In the genomic region with DNA sequence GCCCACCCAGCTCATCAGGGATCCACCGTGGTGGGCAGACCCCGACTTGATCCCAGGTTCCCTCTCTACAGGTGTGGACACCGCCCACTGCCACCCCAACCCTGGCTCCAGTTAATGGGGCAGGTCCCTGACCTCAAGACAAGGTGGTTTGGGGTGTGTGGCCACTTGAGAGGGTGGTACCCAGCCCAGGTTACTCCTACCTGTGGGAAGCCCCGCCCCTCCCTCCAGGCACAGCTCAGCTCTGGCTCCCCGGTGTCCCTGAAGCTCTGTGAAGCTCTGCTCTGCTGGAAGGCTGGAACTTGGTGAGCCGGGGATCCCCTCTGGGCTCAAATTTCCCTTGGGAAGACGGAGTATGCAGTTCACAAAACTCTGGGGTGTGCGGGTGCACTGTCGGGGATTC, we compare ENCODE assay signal across 25 mouse cellular contexts. TPM values are rescaled to one million over a fixed set of nuclear protein-coding genes. Genes with fewer than 3 reads are reported as not detected.
A peak's percentile ranks its signal among the peaks of the same experiment; 100 is the strongest.
DNase-seq lines count a peak whose midpoint lies in the region; ATAC-seq and TF ChIP-seq lines count a peak whose summit lies in the region.
"Had no signal": no experiment of that assay in that cellular context is flagged by ENCODE, and none has a peak within 500 bp of the region (broad histone marks: within the 10 kb centered on the region; RNA-seq: fewer than 3 reads in every experiment).

Gene Tmprss9 (plus strand): TSS at position 268 of the 400 bp plus-strand sequence.

- peak; percentile 20 for DNase-seq in kidney, adult 11 months
- peak; percentile 35 for DNase-seq in kidney, postnatal 14 days
- no peak for DNase-seq in frontal cortex, postnatal 36 days (ENCODE audit: low spot score in 2 of 2)
- no peak for DNase-seq in layer of hippocampus, adult 2 months (ENCODE audit: low spot score in 2 of 2)
- DNase-seq: adrenal gland, adult 2 months; B cell, adult 2 months; cerebellum, adult 8-10 months; gastrocnemius, postnatal 36 days; heart, postnatal 14 days; lung, adult 18-20 months; lung, postnatal 36 days; right cerebral cortex, adult 18-20 months; thymus, postnatal 36 days had no signal

- no peak within 1 kb of the TSS; the same call in 1 of the 2 replicates for H3K9ac ChIP-seq in kidney, embryonic 14.5 days (ENCODE audit: low read depth, low read length)
- H3K9ac ChIP-seq in forebrain, embryonic 12.5 days = no peak within 1 kb of the TSS
- H3K9ac ChIP-seq: forebrain, embryonic 15.5 days; limb, embryonic 13.5 days; midbrain, embryonic 12.5 days; neural tube, embryonic 12.5 days had no signal

- WGBS in kidney, embryonic 14.5 days = 30% methylated on average over 9 of the region's 9 CpGs
- WGBS in forebrain, embryonic 12.5 days = 31% methylated on average over 9 of the region's 9 CpGs

- peaks cover 18% of the 10 kb centered on the region for H3K36me3 ChIP-seq in kidney, embryonic 14.5 days (ENCODE audit: control insufficient read depth, insufficient read depth, low read length)
- H3K36me3 ChIP-seq in forebrain, embryonic 12.5 days (replicated peaks) = peaks cover 14% of the 10 kb centered on the region

- H3K4me3 ChIP-seq in kidney, embryonic 14.5 days (ENCODE audit: low read length) = no peak within 1 kb of the TSS
- H3K4me3 ChIP-seq in layer of hippocampus, adult 2 months = no peak within 1 kb of the TSS
- H3K4me3 ChIP-seq in forebrain, embryonic 12.5 days (replicated peaks) = no peak within 1 kb of the TSS
- H3K4me3 ChIP-seq: embryonic facial prominence, embryonic 10.5 days; forebrain, embryonic 15.5 days; limb, embryonic 13.5 days; midbrain, embryonic 12.5 days; neural tube, embryonic 12.5 days had no signal

- H3K4me1 ChIP-seq in kidney, embryonic 14.5 days (ENCODE audit: control insufficient read depth, insufficient read depth, low read length) = no peaks in the 10 kb centered on the region
- H3K4me1 ChIP-seq in forebrain, embryonic 12.5 days = peaks cover 8% of the 10 kb centered on the region; the same call in 1 of the 2 replicates
- H3K4me1 ChIP-seq: forebrain, embryonic 15.5 days; limb, embryonic 13.5 days; neural tube, embryonic 12.5 days had no signal

- no peak within 1 kb of the TSS for H3K4me2 ChIP-seq in kidney, embryonic 14.5 days (replicated peaks; ENCODE audit: low read depth, low read length)
- H3K4me2 ChIP-seq in forebrain, embryonic 12.5 days = no peak within 1 kb of the TSS
- H3K4me2 ChIP-seq: forebrain, embryonic 15.5 days; heart, embryonic 11.5 days; limb, embryonic 13.5 days; midbrain, embryonic 12.5 days; neural tube, embryonic 12.5 days had no signal

- H3K9me3 ChIP-seq in kidney, embryonic 14.5 days (ENCODE audit: control insufficient read depth, low read length) = no peaks in the 10 kb centered on the region
- no peaks in the 10 kb centered on the region for H3K9me3 ChIP-seq in forebrain, embryonic 12.5 days
- H3K9me3 ChIP-seq: embryonic facial prominence, embryonic 10.5 days; forebrain, embryonic 15.5 days; limb, embryonic 13.5 days; midbrain, embryonic 12.5 days; neural tube, embryonic 12.5 days had no signal

- H3K27ac ChIP-seq in kidney, embryonic 14.5 days (ENCODE audit: low read depth, low read length) = no peak within 1 kb of the TSS
- H3K27ac ChIP-seq in layer of hippocampus, adult 2 months = no peak within 1 kb of the TSS
- H3K27ac ChIP-seq in forebrain, embryonic 12.5 days = no peak within 1 kb of the TSS
- H3K27ac ChIP-seq: embryonic facial prominence, embryonic 10.5 days; forebrain, embryonic 15.5 days; kidney, postnatal 0 days; limb, embryonic 13.5 days; midbrain, embryonic 12.5 days; neural tube, embryonic 12.5 days had no signal

- H3K27me3 ChIP-seq in kidney, embryonic 14.5 days (ENCODE audit: control insufficient read depth, insufficient read depth, low read length) = peaks cover 5% of the 10 kb centered on the region; the same call in 1 of the 2 replicates
- peaks cover 13% of the 10 kb centered on the region; the same call in 1 of the 2 replicates for H3K27me3 ChIP-seq in forebrain, embryonic 12.5 days
- H3K27me3 ChIP-seq: forebrain, embryonic 15.5 days; neural tube, embryonic 12.5 days had no signal

- ATAC-seq in kidney, embryonic 14.5 days (ENCODE audit: low FRiP score, low TSS enrichment) = no peak
- ATAC-seq in erythroblast, adult 5-6 weeks (replicated peaks; ENCODE audit: low FRiP score, poor library complexity, severe bottlenecking) = peak; percentile 25
- 0 out of 2 replicates have a peak, but pooled peaks have one; percentile 7 for ATAC-seq in megakaryocyte progenitor cell, adult 5-6 weeks (replicated peaks; ENCODE audit: poor library complexity)
- ATAC-seq in forebrain, embryonic 12.5 days (ENCODE audit: low FRiP score) = no peak
- ATAC-seq: forebrain, embryonic 15.5 days; hindbrain, embryonic 16.5 days had no signal

- no peak for TF ChIP-seq CTCF in layer of hippocampus, adult 2 months (conservative IDR thresholded peaks at IDR 0.05)

RNA-seq across cellular contexts. Expression of gene Tmprss9, which starts in this region (rescaled TPM):
- polyA plus RNA-seq in kidney, embryonic 14.5 days (2014; fragmentation: Nextera tagmentation; extraction: Ambion mirVana) = 0.08 and 0.10 TPM in 2 replicates
- not detected in 2 replicates for total RNA-seq in erythroblast, adult 5-6 weeks (2015; ENCODE audit: low replicate concordance)
- total RNA-seq in erythroblast, adult 5-6 weeks (2017; ENCODE audit: low replicate concordance) = 0.17 TPM in 1 of 2 replicates, not detected in the other
- total RNA-seq in megakaryocyte progenitor cell, adult 5-6 weeks (2015) = not detected in 2 replicates
- total RNA-seq in megakaryocyte progenitor cell, adult 5-6 weeks (2017) = not detected in 2 replicates
- total RNA-seq in layer of hippocampus, adult 2 months (2021) = under 1 TPM; 0.46 to 0.56 TPM
- 0.06 and 0.08 TPM in 2 replicates for polyA plus RNA-seq in forebrain, embryonic 12.5 days (2016; fragmentation: Nextera tagmentation; extraction: Ambion mirVana)
- total RNA-seq: adrenal gland, adult 2 months; gastrocnemius, postnatal 36 days; heart, postnatal 14 days had no signal
- polyA plus RNA-seq: heart, embryonic 11.5 days had no signal

Comparison
In these comparisons a context has a peak if more than half of its experiments do, and no peak if none do; other contexts are left out.
1. Peak in ATAC-seq in erythroblast, adult 5-6 weeks; RNA of the gene not detected or under 1 TPM.
2. Peak in ATAC-seq in megakaryocyte progenitor cell, adult 5-6 weeks; RNA of the gene not detected or under 1 TPM.
3. DNase-seq: peak in kidney, adult 11 months (single experiment) and kidney, postnatal 14 days (single experiment); none in frontal cortex, postnatal 36 days (0 of 2) and layer of hippocampus, adult 2 months (0 of 2).